Mouse (Mus musculus) erythroblast, embryonic 14.5 days (primary cell): ENCODE data around the gene Sh3kbp1.

Experiments
- GATA1 ChIP-seq: IDR thresholded peaks from 2 replicates; pipeline ENCODE4 v1.6.1; 2012; ENCODE audit warnings: low read length, inconsistent platforms, mixed read lengths
- TAL1 ChIP-seq: IDR thresholded peaks from 3 replicates; pipeline ENCODE4 v1.6.1; 2012; ENCODE audit warnings: low read length, inconsistent platforms, mixed read lengths

- TF ChIP-seq GATA1 (no peak), TAL1 (no peak)
Measured at GRCm38 (mm10) chrX:159911613-159912012, 284.5 kb downstream of the Sh3kbp1 start.
